ENCODE assay signal across 9 mouse cellular contexts in the genomic region with DNA sequence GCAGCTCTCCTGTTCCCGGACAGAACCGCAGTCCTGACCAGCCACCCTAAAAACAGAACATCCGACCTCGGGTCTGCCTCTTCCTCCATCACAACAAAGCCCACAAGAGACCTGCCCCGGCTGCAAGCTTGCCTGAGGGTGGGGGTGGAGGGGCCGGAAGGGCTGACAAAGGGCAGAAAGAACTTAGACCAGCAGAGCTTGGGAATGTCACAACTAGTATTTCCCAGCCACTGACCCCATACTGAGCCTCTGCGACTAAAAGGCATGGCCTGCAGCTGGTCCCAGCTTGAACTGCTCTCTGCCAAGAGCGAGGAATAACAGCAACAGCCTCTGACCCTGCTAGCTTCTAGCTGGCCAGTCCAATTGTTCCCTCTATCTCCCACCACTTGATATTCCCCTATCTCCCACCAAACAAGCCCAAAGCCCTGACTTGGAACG. TPM values are rescaled to one million over a fixed set of nuclear protein-coding genes. Genes with fewer than 3 reads are reported as not detected.
DNase-seq lines count a peak whose midpoint lies in the region; ATAC-seq and TF ChIP-seq lines count a peak whose summit lies in the region.
"Had no signal": no experiment of that assay in that cellular context is flagged by ENCODE, and none has a peak within 500 bp of the region (broad histone marks: within the 10 kb centered on the region; RNA-seq: fewer than 3 reads in every experiment).

No protein-coding gene starts in this region.

- H3K9ac ChIP-seq in ES-E14 (ENCODE audit: insufficient read depth, low read depth, low read length, poor library complexity, severe bottlenecking) = no peak overlapping the region
- H3K9ac ChIP-seq in limb, embryonic 15.5 days = no peak overlapping the region
- no peak overlapping the region for H3K9ac ChIP-seq in stomach, embryonic 16.5 days (ENCODE audit: low read length)
- H3K9ac ChIP-seq: liver, embryonic 14.5 days had no signal

- WGBS in hindbrain, embryonic 10.5 days = 3% methylated on average over 9 of the region's 9 CpGs
- 30% methylated on average over 9 of the region's 9 CpGs for WGBS in limb, embryonic 15.5 days
- 40% methylated on average over 9 of the region's 9 CpGs for WGBS in stomach, embryonic 16.5 days

- peak; percentile 19; the same call in 1 of the 2 replicates for ATAC-seq in limb, embryonic 15.5 days (ENCODE audit: insufficient number of reproducible peaks, low FRiP score, low TSS enrichment, low read depth)
- ATAC-seq in stomach, embryonic 16.5 days (ENCODE audit: insufficient read depth, low FRiP score) = peak; percentile 64; the same call in 1 of the 2 replicates
- no peak for ATAC-seq in inflammation-experienced regulatory T-cells, adult 6 months

- DNase-seq in ES-E14 (ENCODE audit: low read depth, low spot score) = peak; percentile 59
- peak; percentile 31 for DNase-seq in embryo, embryonic 11 days
- peak; percentile 39 for DNase-seq in hindbrain, embryonic 10.5 days (ENCODE audit: low spot score)
- no peak for DNase-seq in adrenal gland, postnatal 10 days
- no peak for DNase-seq in layer of hippocampus, postnatal 25 days (ENCODE audit: extremely low spot score in 1 of 2, low spot score in 1 of 2)

- no peak overlapping the region for H3K27ac ChIP-seq in ES-E14 (ENCODE audit: insufficient read depth, low read depth, low read length, poor library complexity, severe bottlenecking)
- H3K27ac ChIP-seq in hindbrain, embryonic 10.5 days = peak overlapping the region; percentile 62
- no peak overlapping the region for H3K27ac ChIP-seq in limb, embryonic 15.5 days
- H3K27ac ChIP-seq in stomach, embryonic 16.5 days (ENCODE audit: low read length) = peak overlapping the region; percentile 43; the same call in 1 of the 2 replicates
- H3K27ac ChIP-seq: liver, embryonic 14.5 days had no signal

- H3K4me3 ChIP-seq in ES-E14 (ENCODE audit: insufficient read depth in 1 of 2, low read depth in 1 of 2, low read length in 2 of 2, poor library complexity in 1 of 2, severe bottlenecking in 1 of 2) = no peak overlapping the region
- H3K4me3 ChIP-seq in hindbrain, embryonic 10.5 days = peak overlapping the region; percentile 18; the same call in 1 of the 2 replicates
- H3K4me3 ChIP-seq in limb, embryonic 15.5 days = no peak overlapping the region
- no peak overlapping the region for H3K4me3 ChIP-seq in stomach, embryonic 16.5 days (replicated peaks; ENCODE audit: low read length)

- H3K27me3 ChIP-seq in hindbrain, embryonic 10.5 days (ENCODE audit: insufficient read depth, poor library complexity, severe bottlenecking) = no peaks in the 10 kb centered on the region
- no peaks in the 10 kb centered on the region for H3K27me3 ChIP-seq in limb, embryonic 15.5 days
- H3K27me3 ChIP-seq in stomach, embryonic 16.5 days (ENCODE audit: control insufficient read depth, insufficient read depth, low read length) = no peaks in the 10 kb centered on the region

- no peaks in the 10 kb centered on the region for H3K9me3 ChIP-seq in ES-E14 (ENCODE audit: control insufficient read depth, insufficient read depth, low read depth, low read length)
- H3K9me3 ChIP-seq in hindbrain, embryonic 10.5 days = no peaks in the 10 kb centered on the region
- H3K9me3 ChIP-seq in limb, embryonic 15.5 days = no peaks in the 10 kb centered on the region
- H3K9me3 ChIP-seq in stomach, embryonic 16.5 days (replicated peaks; ENCODE audit: control insufficient read depth, low read length) = no peaks in the 10 kb centered on the region

- in situ Hi-C loops in ES-E14 (cut with MboI; ENCODE audit: low sequenced_read_pairs in 2 of 2, unreplicated experiment in 2 of 2) = no loop called here

- no peaks in the 10 kb centered on the region for H3K36me3 ChIP-seq in ES-E14 (ENCODE audit: control insufficient read depth, insufficient read depth, low read length, poor library complexity, severe bottlenecking)
- peaks cover 21% of the 10 kb centered on the region for H3K36me3 ChIP-seq in hindbrain, embryonic 10.5 days
- H3K36me3 ChIP-seq in limb, embryonic 15.5 days = peaks cover 11% of the 10 kb centered on the region
- no peaks in the 10 kb centered on the region for H3K36me3 ChIP-seq in stomach, embryonic 16.5 days (ENCODE audit: control insufficient read depth, insufficient read depth, low read length)

- H3K4me2 ChIP-seq in limb, embryonic 15.5 days = no peak overlapping the region
- H3K4me2 ChIP-seq in stomach, embryonic 16.5 days (ENCODE audit: low read depth, low read length) = no peak overlapping the region

- peaks cover 3 to 12% of the 10 kb centered on the region in 2 experiments; a peak in 3 of 4 replicates for H3K4me1 ChIP-seq in ES-E14 (ENCODE audit: control insufficient read depth in 2 of 2, insufficient read depth in 2 of 2, low read length in 2 of 2, poor library complexity in 1 of 2)
- H3K4me1 ChIP-seq in hindbrain, embryonic 10.5 days (replicated peaks) = peaks cover 33% of the 10 kb centered on the region
- H3K4me1 ChIP-seq in limb, embryonic 15.5 days = peaks cover 27% of the 10 kb centered on the region
- peaks cover 19% of the 10 kb centered on the region; the same call in 1 of the 2 replicates for H3K4me1 ChIP-seq in stomach, embryonic 16.5 days (ENCODE audit: control insufficient read depth, insufficient read depth, low read length)

TF ChIP-seq in ES-E14, 5 proteins besides CTCF, POLR2A, EP300 and RAD21:
- no peak for TF ChIP-seq CHD2 (IDR thresholded peaks at IDR 0.05; ENCODE audit: low read depth, low read length)
- TF ChIP-seq MAFK (IDR thresholded peaks at IDR 0.05; ENCODE audit: insufficient read depth, low read depth, low read length) = no peak
- TF ChIP-seq ZC3H11A (IDR thresholded peaks at IDR 0.05; ENCODE audit: borderline replicate concordance, low read depth, low read length) = no peak
- TF ChIP-seq ZNF384 (IDR thresholded peaks at IDR 0.05; ENCODE audit: low read depth, low read length) = no peak
- no peak for TF ChIP-seq HCFC1 (IDR thresholded peaks at IDR 0.05; ENCODE audit: borderline replicate concordance, insufficient read depth, low read length)

RNA-seq across cellular contexts. Expression of gene Myo1b, which starts 36.5 kb away (rescaled TPM):
- 22.4 and 26.0 TPM in 2 replicates for total RNA-seq in ES-E14 (2012; rRNA removed)
- 72.6 and 77.6 TPM in 2 replicates for polyA plus RNA-seq in hindbrain, embryonic 10.5 days (2016; fragmentation: Nextera tagmentation; extraction: Ambion mirVana)
- polyA plus RNA-seq in limb, embryonic 15.5 days (2015; fragmentation: Nextera tagmentation; extraction: Ambion mirVana) = 76.1 and 88.9 TPM in 2 replicates
- 55.3 and 57.8 TPM in 2 replicates for polyA plus RNA-seq in stomach, embryonic 16.5 days (2015; fragmentation: Nextera tagmentation; extraction: Ambion mirVana)
- 10 to 100 TPM; 82.6 to 87.9 TPM for total RNA-seq in adrenal gland, postnatal 10 days (2021)
- total RNA-seq in layer of hippocampus, postnatal 25 days (2021) = 10 to 100 TPM; 12.5 to 17.6 TPM
- polyA plus RNA-seq in inflammation-experienced regulatory T-cells, adult 6 months (2017; shearing (Covaris generic)) = 1 to 10 TPM in 1 of 3 experiments, under 1 TPM in 1, not detected in 1; 0.41 to 1.3 TPM

Comparison
In these comparisons a context has a peak if more than half of its experiments do, and no peak if none do; other contexts are left out.
1. DNase-seq: peak in ES-E14 (single experiment), embryo, embryonic 11 days (single experiment) and hindbrain, embryonic 10.5 days (single experiment); none in adrenal gland, postnatal 10 days (single experiment) and layer of hippocampus, postnatal 25 days (0 of 2).
2. H3K27ac ChIP-seq: peak in hindbrain, embryonic 10.5 days (single experiment) and stomach, embryonic 16.5 days (single experiment); none in ES-E14 (single experiment) and limb, embryonic 15.5 days (single experiment).
3. RNA of gene Myo1b, which starts 36.5 kb away (polyA plus RNA-seq): 76.1 to 88.9 TPM in limb, embryonic 15.5 days, 72.6 to 77.6 TPM in hindbrain, embryonic 10.5 days and 55.3 to 57.8 TPM in stomach, embryonic 16.5 days; 0.41 to 1.3 TPM in inflammation-experienced regulatory T-cells, adult 6 months; every median in the first group is over 10 times any median in the second.